9 mouse cellular contexts compared by ENCODE assay signal in the genomic region with DNA sequence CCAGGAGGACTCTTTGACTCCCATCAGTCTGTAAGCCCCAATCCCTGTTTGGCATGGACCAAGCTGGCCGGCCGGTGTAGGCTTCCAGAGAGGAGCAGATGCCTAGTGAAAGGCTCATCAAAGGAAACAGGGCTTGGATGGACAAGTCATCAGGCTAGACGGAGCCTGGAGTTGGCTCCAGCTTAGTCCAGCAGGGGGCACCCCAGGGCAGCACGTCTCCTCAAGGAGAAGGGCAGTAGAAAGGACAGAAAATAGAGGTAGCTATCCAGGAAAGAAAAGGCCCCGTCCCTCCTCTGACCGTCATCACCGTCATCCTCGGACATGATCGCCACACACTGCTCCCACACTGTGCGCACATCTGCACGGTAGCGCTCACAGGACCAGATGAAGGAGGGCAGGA. TPM values are rescaled to one million over a fixed set of nuclear protein-coding genes. Genes with fewer than 3 reads are reported as not detected.
DNase-seq lines count a peak whose midpoint lies in the region; ATAC-seq and TF ChIP-seq lines count a peak whose summit lies in the region.
"Had no signal": no experiment of that assay in that cellular context is flagged by ENCODE, and none has a peak within 500 bp of the region (broad histone marks: within the 10 kb centered on the region; RNA-seq: fewer than 3 reads in every experiment).

No protein-coding gene starts in this region.

- no peak for TF ChIP-seq POLR2A in MEL (IDR thresholded peaks at IDR 0.05; ENCODE audit: control insufficient read depth in 1 of 2, insufficient read depth in 1 of 2, low read depth in 1 of 2, low read length in 2 of 2, poor library complexity in 1 of 2)

- no peak for TF ChIP-seq EP300 in MEL (IDR thresholded peaks at IDR 0.05; ENCODE audit: low read depth in 1 of 2, low read length in 2 of 2)

- H3K4me3 ChIP-seq in MEL (ENCODE audit: control insufficient read depth in 1 of 2, insufficient read depth in 1 of 2, low read depth in 2 of 2, low read length in 2 of 2) = no peak overlapping the region
- H3K4me3 ChIP-seq: lung, embryonic 15.5 days had no signal

- H3K36me3 ChIP-seq in MEL (ENCODE audit: control insufficient read depth in 1 of 2, insufficient read depth in 2 of 2, low read length in 2 of 2) = no peaks in the 10 kb centered on the region
- H3K36me3 ChIP-seq: lung, embryonic 15.5 days had no signal

- peak; percentile 89 to 96 (median 89) for TF ChIP-seq CTCF in MEL (IDR thresholded peaks at IDR 0.05 in 2 of 3, conservative IDR thresholded peaks at IDR 0.05 in 1 of 3; ENCODE audit: control insufficient read depth in 1 of 3, insufficient read depth in 1 of 3, low read depth in 2 of 3, low read length in 3 of 3, poor library complexity in 1 of 3, severe bottlenecking in 1 of 3)

- H3K9me3 ChIP-seq in MEL (replicated peaks; ENCODE audit: insufficient read depth, low read length) = no peaks in the 10 kb centered on the region
- H3K9me3 ChIP-seq: lung, embryonic 15.5 days had no signal

- peak; percentile 90 for TF ChIP-seq RAD21 in MEL (IDR thresholded peaks at IDR 0.05; ENCODE audit: low read depth, low read length)

- H3K9ac ChIP-seq in MEL (ENCODE audit: control insufficient read depth, low read depth, low read length, poor library complexity, severe bottlenecking) = no peak overlapping the region
- H3K9ac ChIP-seq: lung, embryonic 15.5 days had no signal

- H3K79me2 ChIP-seq in MEL (ENCODE audit: control insufficient read depth, insufficient read depth, low read length, poor library complexity) = no peaks in the 10 kb centered on the region

- ATAC-seq in frontal cortex, adult (ENCODE audit: low TSS enrichment) = peak; percentile 18
- ATAC-seq in hematopoietic stem cell, adult 5-6 weeks (replicated peaks in 1 of 2; ENCODE audit: insufficient read depth in 1 of 2, low FRiP score in 2 of 2, low TSS enrichment in 1 of 2, low read depth in 1 of 2, poor library complexity in 2 of 2, severe bottlenecking in 2 of 2) = peak; percentile 64 to 65; a peak in 3 of 4 replicates

- peaks cover 0 to 3% of the 10 kb centered on the region in 2 experiments; a peak in 2 of 4 replicates for H3K4me1 ChIP-seq in MEL (ENCODE audit: control insufficient read depth in 1 of 2, insufficient read depth in 2 of 2, low read length in 2 of 2)

- H3K27me3 ChIP-seq in MEL (ENCODE audit: control insufficient read depth in 1 of 2, insufficient read depth in 2 of 2, low read length in 2 of 2) = peaks cover 4 to 7% of the 10 kb centered on the region in 2 experiments; a peak in 3 of 4 replicates

- peak; percentile 77 for DNase-seq in MEL (ENCODE audit: low read depth, low spot score)
- peak; percentile 93 for DNase-seq in cerebellum, adult 8-10 months
- DNase-seq in layer of hippocampus, adult 9-11 months = peak; percentile 78
- peak; percentile 93 for DNase-seq in lung, postnatal 10 days
- DNase-seq in ovary, postnatal 36 days (ENCODE audit: low spot score) = peak; percentile 86
- DNase-seq in thymus, postnatal 14 days = peak; percentile 93

- H3K27ac ChIP-seq in MEL (ENCODE audit: control insufficient read depth, low read depth, low read length) = no peak overlapping the region
- H3K27ac ChIP-seq: lung, embryonic 15.5 days had no signal

TF ChIP-seq in MEL, 35 proteins besides CTCF, POLR2A, EP300 and RAD21:
- TF ChIP-seq ZC3H11A (IDR thresholded peaks at IDR 0.05; ENCODE audit: low read depth, low read length) (peak; percentile 83), SMC3 (IDR thresholded peaks at IDR 0.05; ENCODE audit: low read depth, low read length) (peak; percentile 90), MAX (IDR thresholded peaks at IDR 0.05; ENCODE audit: low read length) (no peak)

RNA-seq across cellular contexts. Expression of gene P3h3, which starts 2.2 kb away (rescaled TPM):
- total RNA-seq in MEL (2012; rRNA removed) = 0.23 and 0.29 TPM in 2 replicates
- 1 to 10 TPM in 1 of 2 experiments, not detected in 1; 2.1 TPM for polyA plus RNA-seq in MEL (2012; ENCODE audit: insufficient read depth in 1 of 2, insufficient read length in 2 of 2, low read depth in 1 of 2, low replicate concordance in 2 of 2, missing spikeins in 1 of 2)
- total RNA-seq in hematopoietic stem cell, adult 5-6 weeks (2017) = 14.5 and 24.3 TPM in 2 replicates

RNA-seq across cellular contexts. Expression of gene Gpr162, which starts 4.1 kb away (rescaled TPM):
- 0.08 and 0.20 TPM in 2 replicates for total RNA-seq in MEL (2012; rRNA removed)
- polyA plus RNA-seq in MEL (2012; ENCODE audit: insufficient read depth in 1 of 2, insufficient read length in 2 of 2, low read depth in 1 of 2, low replicate concordance in 2 of 2, missing spikeins in 1 of 2) = under 1 TPM in 1 of 2 experiments, not detected in 1; 0.84 TPM
- total RNA-seq in hematopoietic stem cell, adult 5-6 weeks (2017) = 0.15 TPM in 1 of 2 replicates, not detected in the other

RNA-seq across cellular contexts. Expression of gene Gnb3, which starts 19.6 kb away (rescaled TPM):
- total RNA-seq in MEL (2012; rRNA removed) = 0.08 TPM in 1 of 2 replicates, not detected in the other
- polyA plus RNA-seq in MEL (2012; ENCODE audit: insufficient read depth in 1 of 2, insufficient read length in 2 of 2, low read depth in 1 of 2, low replicate concordance in 2 of 2, missing spikeins in 1 of 2) = under 1 TPM in 1 of 2 experiments, not detected in 1; 0.21 TPM
- total RNA-seq in hematopoietic stem cell, adult 5-6 weeks (2017) = not detected in 2 replicates

RNA-seq across cellular contexts. Expression of gene Cd4, which starts 28.3 kb away (rescaled TPM):
- not detected in 2 replicates for total RNA-seq in MEL (2012; rRNA removed)
- not detected for polyA plus RNA-seq in MEL (2012; ENCODE audit: insufficient read depth in 1 of 2, insufficient read length in 2 of 2, low read depth in 1 of 2, low replicate concordance in 2 of 2, missing spikeins in 1 of 2)
- total RNA-seq in hematopoietic stem cell, adult 5-6 weeks (2017) = 5.8 and 10.0 TPM in 2 replicates

RNA-seq across cellular contexts. Expression of gene Cdca3, which starts 30.4 kb away (rescaled TPM):
- 54.5 and 70.0 TPM in 2 replicates for total RNA-seq in MEL (2012; rRNA removed)
- 100 to 1,000 TPM in 1 of 2 experiments, not detected in 1; 185 TPM for polyA plus RNA-seq in MEL (2012; ENCODE audit: insufficient read depth in 1 of 2, insufficient read length in 2 of 2, low read depth in 1 of 2, low replicate concordance in 2 of 2, missing spikeins in 1 of 2)
- total RNA-seq in hematopoietic stem cell, adult 5-6 weeks (2017) = 62.0 and 98.2 TPM in 2 replicates

Comparison
In these comparisons a context has a peak if more than half of its experiments do, and no peak if none do; other contexts are left out.
1. RNA of gene P3h3, which starts 2.2 kb away (total RNA-seq): 14.5 to 24.3 TPM in hematopoietic stem cell, adult 5-6 weeks; 0.23 to 0.29 TPM in MEL; every median in the first group is over 10 times any median in the second.
2. Peak in every context shown above with its lines, with median percentiles within 50 percentile points of each other: DNase-seq.